Mouse (Mus musculus): ENCODE measurements at regions not wholly inside any gene's neighbourhood (a gene's known extent, or its start where the extent isn't known, plus 50 kb on each side); places are given as distances from the start of the nearest gene placed in this dataset.
"Not testable (repeated sequence)": the region's sequence is repeated elsewhere in the genome, so short reads cannot be mapped to it uniquely, and the experiment has no call there.

GRCm38 (mm10) chr8:20557184-20557583 lies 57.5 kb upstream of the Gm21119 start:
- not testable (repeated sequence) for H3K9me3 ChIP-seq (replicated peaks); ATAC-seq (ENCODE audit: extremely low read depth, insufficient number of reproducible peaks, low FRiP score, poor library complexity, severe bottlenecking); H3K4me3 ChIP-seq (ENCODE audit: low read depth, low read length); H3K4me1 ChIP-seq (ENCODE audit: insufficient read depth, low read depth, low read length); H3K36me3 ChIP-seq (replicated peaks); DNase-seq (ENCODE audit: low spot score); H3K27me3 ChIP-seq (ENCODE audit: insufficient read depth, low read length)

DNA sequence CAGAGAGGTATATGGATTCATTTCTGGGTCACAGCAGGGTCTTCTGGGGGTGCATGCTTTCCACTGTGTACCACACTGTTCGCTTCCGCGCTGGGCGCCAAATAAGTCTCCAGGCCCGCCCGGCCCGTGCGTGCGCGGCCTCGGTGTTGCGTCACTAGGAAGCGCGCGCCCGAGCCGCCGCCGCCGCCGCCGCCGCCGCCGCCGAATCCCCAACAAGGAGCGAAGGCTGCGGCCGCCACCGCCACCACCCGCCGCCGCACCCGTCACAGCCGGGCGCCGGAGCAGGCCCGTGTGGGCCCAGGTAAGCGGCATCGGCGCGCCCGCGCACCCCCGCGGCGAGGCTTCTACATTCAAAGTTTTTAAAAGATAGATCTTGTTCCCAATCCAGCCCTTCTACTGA lies 57.1 kb upstream of the Gm21119 start:
- not testable (repeated sequence) for H3K4me1 ChIP-seq (ENCODE audit: insufficient read depth, low read depth, low read length); H3K4me3 ChIP-seq (ENCODE audit: low read depth, low read length); H3K27me3 ChIP-seq (ENCODE audit: insufficient read depth, low read length); H3K9me3 ChIP-seq (replicated peaks); H3K36me3 ChIP-seq (replicated peaks); DNase-seq (ENCODE audit: low spot score)
- ATAC-seq (ENCODE audit: extremely low read depth, insufficient number of reproducible peaks, low FRiP score, poor library complexity, severe bottlenecking) = peak; percentile 60
